Mouse (Mus musculus) fat pad, adult 2 months (tissue): ENCODE data around the gene Rab14.

Experiments
- DNase-seq: peaks from one replicate; pipeline ENCODE4 v3.0.0-alpha.2; 2011; ENCODE audit warnings: low read depth, low spot score; ENCODE audit errors: extremely low read depth

Rab14 gene

DNA sequence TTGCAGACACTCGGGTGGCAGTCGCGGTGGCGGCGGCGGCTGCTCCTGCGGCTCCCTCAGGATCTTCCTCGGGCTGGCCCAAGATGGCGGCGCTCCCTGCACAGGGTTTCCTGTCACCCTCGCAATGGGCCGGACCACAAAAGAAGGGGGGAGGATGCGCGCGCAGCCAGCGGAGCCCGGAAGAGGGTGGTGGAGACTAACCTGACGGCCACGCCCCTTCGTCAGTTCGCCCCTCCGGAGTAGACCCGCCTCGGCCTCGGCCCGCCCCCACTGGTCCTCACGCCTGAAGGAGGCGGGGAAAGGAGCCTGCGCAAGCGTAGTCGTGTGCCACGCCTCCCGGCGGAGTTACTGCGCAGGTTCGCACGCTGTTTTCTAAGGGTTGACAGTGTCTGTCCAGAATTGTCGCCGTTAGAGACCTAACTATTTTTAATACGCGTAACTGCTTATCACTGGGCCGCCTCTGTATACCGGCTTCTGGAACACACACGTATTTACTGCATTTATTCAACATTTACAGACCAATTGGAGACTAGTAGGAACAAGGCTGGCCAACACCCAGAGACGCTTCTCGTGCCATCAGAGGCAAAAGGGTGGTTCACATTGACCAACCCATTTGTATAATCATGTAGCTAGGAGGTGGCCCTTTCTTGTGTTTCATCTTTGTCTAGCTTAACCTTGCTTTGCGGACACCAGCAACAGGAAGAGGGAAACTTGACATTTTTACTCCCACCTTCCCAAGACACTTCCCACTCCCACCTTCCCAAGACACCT lies at the start of gene Rab14:
Gene Rab14, minus strand, starts transcription at position 223 of the 771 bp plus-strand sequence.
- DNase-seq = peak; percentile 68

DNA sequence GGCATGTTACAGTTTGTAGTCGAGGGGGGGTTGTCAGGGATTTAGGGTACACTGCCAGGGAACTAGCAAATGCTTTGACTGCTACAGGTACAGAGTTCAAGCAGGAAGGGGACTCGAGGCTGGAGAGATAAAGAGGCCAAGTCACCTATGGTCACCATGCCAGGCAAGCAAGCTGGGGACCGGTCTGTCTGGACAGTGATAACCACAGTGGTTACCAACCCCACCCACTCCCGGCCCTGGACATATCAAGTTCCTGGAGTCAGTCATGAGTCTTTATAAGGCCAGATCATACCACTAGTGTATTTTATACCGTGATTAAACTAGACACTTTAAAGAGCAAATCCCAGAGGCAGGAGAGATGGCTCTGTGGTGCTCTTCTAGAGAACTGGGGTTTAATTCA lies 46.8 kb upstream of the Rab14 start:
- no peak for DNase-seq

DNA sequence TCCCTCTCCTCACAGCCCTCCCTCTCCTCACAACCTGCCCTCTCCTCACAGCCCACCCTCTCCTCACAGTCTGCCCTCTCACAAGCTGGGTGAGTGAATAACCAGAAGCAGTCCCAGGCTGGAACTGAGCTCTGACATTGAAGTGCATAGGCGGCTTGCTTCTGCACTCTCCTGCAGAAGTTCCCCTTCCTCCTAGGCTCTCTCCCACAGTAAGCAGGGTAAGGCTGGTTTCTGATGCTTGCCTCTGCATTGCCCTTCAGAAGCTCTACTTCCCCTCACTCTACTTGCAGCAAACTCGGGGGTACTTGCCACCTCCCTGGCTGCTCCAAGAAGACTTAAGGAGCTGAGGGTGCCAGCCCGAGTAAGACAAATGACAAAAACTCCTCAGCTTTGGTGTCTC lies 43.3 kb upstream of the Rab14 start:
- DNase-seq = no peak

DNA sequence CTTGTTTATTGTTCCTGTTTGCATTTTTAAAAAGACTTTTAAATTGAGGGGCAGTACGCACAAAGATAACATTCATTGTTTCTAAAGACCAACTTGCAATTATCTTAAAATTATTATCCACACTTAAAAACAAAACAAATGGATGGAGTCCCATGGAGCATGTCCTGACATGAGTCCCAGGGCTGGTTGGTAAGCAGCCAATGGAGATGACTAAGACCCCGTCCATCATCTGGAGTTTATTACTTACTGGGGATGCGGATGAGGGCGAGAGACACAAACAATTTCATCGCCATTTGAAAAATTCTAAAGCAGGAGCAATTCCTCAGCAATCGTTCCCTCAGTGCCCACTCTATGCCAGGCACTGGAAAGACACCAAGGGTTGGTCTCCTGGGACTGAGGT lies 34.1 kb upstream of the Rab14 start:
- DNase-seq = no peak

DNA sequence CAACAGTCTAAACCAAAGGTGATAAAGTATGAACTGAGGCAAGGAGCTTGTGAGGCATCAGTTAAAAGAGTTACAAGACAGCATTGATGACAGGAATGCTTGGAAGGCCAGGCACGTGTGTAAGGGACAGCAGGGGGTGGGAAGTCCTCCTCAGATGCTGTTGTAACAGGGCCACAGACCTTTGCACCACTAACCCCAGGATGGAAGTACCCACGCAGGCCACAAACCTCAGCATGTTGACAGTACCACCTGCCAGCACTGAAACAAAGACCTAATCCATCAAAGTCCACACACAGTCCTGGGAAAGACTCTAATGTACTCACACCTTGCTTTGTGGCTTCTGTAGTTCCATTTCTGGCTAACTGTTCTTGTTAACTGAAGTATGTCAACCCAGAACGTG lies 33.0 kb upstream of the Rab14 start:
- DNase-seq = no peak

DNA sequence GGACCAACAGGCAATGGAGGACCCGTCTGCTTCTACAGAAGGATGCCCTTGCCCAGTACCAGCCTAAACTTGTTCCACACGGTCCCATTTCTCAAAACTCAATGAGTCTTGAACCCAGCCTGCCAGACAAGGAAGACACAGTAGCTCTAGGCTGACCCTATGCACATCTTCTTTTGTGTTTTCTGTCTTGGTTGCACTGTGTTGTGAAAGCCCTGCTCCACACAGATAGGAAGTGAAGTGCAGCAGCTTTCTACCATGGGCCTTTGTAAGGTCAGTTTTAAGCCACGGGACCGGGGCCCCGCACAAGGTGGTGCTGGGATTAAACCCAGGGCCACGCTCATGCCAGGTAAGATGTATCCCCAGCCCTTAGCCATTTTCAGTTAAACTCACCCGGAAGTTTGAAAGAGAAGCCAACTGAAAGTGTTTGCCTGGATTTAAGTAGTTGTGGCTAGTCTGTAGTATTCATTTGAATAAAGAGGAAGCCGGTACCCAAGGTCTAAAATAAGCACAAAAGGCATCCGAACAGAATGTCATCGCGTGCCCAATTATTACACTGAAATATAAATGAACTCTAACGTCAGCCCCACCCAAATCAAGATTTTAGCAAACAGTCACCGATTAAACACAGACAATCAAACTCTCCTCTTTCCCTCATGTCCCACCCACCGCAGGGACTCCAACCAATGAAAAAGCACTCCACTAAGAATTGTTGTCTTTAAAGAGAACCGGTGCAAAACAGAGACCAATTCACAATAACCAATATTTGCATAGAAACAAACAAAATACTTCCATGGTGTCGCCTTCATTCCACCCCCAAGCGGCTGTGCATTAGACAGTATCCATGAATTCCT lies 31.9 kb upstream of the Rab14 start:
- no peak for DNase-seq

DNA sequence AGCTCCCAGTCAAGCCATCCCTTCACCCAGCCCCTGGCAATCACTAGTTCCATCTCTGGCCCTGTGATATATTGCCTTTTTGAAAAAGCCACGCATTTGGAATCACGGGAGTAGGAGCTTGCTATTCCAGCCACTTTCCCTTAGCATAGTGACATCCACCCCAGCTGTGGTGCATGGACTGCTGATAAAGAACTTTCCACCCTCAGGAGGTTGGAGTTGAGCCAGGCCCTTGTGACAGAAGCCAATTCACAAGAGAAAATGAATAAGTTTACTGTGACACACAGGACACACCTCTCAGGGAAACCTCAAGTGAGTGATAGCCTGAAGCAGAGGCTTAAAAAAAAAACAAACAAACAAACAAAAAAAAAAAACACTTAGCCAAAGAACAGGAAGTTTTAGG lies 31.0 kb upstream of the Rab14 start:
- no peak for DNase-seq

DNA sequence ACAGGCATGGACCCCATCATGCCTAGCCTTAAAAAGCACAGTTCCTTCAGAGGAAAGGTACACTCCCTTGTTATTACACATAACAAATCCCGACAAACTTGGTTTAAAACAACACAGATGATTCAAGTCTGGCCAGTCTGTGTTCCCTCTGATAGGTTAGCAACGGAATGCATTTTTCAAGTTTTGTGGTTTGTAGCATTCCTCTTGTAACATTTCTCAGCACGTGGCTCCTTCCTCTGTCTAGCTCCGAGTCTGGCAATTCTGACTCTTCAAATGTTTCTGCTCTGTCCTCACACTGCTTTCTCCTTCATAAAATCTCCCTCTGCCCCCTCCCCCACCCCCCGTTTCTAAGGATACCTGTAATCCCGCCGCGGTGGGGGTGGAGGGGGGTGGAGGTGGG lies 29.3 kb upstream of the Rab14 start:
- no peak for DNase-seq

DNA sequence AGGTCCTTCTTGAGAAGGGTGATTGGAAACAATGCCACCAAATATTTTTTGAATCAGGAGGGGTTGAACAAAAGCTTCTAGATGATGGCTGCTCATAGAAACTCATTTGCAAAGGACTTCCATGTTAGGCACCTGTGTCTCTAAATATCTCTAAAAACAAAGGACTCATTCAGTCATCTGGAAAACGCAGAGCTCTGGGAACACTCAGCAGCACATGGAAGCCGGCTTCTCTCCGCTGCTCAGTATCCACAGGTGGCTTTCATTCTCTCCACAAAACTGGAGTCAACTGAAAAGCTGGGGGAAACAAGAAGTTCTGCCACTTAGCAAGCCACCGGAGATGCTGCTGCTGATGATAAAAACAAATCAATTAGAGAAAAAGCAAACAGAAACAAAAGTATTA lies 27.2 kb upstream of the Rab14 start:
- DNase-seq = no peak

DNA sequence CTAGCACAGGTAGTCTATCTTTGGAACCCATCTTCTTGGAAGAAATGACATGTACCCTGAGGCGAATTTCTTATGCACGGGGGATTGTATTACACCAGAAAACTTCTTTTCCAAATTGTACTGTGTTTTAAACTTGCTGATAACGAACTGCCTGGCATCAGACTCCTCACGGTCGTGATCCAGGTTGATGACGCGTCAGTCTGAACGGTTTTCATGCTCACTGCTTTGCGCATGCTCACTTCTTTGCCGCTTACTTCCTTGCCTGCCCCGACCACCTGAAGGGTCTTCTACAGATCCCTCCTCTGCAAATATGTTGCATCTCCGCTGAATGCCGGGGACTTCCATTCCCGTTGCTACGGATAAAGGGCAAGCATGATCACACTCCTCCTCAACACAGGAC lies 23.4 kb upstream of the Rab14 start:
- DNase-seq = no peak

DNA sequence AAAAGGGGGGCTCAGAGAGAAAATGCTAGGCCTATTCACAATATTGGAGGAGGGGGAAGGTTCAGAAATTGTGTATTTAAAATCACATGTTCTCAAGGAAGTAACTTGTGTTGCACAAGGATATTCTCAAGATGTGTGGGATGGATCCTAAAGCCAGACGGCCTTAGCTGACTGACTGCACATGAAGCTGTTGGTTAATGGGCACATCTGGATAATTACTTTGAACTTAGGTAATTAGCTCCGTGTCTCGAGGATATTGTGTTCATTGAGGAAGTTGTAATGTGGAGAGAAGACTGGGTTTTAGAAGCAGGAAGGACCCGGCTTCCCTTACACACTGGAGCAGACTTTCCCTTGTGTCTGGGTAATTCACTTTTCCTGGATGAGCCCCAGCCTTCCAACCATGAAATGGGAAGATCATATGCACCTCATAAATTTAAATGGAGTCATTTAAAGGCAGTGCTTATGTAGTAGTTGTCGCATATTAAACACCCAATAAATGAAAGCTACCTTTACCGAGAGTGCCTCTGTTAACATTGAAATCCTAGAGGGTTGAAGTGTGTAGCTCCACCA lies 22.0 kb upstream of the Rab14 start:
- peak; percentile 56 for DNase-seq

DNA sequence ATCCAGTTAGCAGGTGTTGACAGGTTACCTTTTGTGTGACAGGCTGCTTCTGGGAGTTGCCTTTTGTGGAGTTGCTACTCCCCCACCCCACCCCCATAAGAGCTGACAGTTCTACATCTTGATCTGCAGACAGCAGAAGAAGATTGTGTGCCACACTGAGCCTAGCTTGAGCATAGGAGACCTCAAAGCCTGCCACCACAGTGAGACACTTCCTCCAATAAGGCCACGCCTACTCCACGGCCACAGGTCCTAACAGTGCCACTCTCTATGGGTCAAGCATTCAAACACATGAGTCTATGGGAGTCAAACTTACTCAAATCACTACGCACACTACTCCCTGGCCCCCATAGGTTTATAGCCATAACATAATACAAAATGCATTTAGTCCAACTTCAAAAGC lies 17.8 kb upstream of the Rab14 start:
- no peak for DNase-seq

DNA sequence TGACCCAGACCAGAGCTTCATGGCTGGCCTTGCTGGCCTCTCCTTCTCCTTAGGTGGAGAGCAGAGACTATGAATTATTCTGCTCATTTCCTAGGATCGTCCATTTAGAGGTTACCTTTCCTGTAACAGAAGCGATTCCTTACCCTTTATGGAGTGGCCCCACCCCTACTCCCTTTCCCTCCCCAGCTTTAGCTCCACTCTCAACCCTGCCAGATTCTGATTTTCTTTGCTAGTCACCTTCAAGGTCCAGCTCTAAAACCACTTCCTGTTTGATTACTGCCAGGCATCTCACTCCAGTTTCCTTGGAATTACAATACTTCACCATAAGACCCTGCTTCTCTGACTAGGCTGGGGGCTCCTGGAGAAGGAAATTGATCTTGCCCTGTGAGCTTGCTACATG lies 15.8 kb upstream of the Rab14 start:
- no peak for DNase-seq

DNA sequence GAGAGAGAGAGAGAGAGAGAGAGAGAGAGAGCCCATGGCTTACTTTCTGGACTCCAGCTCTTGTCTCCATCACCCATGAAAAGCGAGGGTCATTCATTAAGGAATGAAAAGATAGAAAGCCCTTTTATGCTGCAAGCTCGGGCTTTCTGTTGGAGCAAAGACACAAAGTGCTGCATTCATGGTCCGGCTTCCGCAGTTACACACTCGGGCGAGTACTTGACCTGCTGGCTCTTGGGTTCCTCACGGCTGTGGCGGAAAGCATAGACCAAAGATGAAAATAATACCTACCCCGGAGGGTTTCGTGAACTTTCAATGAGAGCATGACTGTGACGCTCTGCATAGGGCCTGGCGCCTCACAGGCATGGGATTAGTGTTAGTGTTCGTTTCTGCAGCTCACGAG lies 14.4 kb upstream of the Rab14 start:
- no peak for DNase-seq

DNA sequence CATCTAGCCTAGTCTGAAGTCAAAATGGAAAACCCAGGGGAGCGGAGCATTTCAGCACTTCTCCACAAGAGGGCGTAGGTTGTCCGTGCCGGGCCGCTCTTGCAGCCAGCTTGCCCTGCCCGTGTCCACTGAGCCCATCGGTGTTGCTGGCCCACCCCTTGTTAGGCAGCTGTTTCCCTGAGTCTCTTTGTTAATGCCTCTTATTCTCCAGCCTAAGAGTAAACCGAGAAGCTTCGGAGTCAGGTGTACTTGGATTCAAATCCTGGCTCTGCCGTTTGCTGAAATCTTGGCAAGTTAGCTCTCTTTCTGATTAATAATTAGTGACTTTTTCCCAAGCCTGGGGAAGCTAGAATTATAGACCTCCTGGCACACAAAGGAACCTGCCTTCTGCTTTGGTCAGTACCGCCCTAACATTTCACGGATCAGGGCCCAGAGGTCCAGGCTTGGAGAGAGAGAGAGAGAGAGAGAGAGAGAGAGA lies 14.0 kb upstream of the Rab14 start:
- no peak for DNase-seq

DNA sequence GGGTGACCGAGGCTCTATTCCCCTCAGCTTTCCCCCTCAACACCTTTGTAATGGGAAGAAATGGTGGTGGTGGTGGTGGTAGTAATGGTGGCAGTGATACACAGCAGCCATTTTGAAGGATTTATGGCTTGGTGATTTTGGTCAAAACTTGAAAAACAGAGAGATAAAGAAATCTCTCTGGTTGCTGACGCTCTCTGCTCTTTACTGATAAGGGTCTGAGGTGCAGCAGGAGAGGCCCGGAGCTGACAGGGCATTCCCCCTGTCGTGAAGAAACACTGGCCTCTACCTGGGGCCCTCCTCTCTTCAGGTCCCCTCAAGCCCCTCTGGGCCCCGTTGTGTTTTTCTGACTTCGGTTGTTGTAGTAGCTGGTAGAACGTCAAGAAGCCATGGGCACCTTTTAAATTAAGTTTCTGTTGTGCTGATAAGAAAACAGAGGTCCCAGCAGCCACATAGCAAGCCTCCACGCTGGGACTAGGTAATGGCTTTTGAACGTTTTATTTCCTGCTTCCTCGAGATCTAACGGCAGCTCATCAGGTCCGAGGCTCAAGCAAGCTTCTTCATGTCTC lies 12.5 kb upstream of the Rab14 start:
- DNase-seq = no peak

DNA sequence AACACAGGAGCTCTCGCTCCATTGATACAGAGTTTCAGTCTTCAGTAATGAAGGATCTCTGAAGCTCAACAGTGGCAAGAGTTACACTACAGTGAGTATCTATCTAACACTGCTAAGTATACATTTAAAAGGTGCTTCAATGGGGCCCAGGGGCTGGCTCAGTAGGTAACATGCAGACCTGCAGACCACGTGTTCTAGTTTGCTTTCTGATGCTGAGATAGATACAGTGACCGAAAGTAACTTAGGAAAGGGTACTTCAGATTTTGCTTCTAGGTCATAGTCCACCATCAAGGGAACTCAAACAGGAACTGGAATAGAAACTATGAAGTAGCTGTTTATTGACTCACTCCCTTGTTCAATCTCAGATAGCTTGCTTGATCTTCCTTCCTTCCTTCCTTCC lies 10.8 kb upstream of the Rab14 start:
- no peak for DNase-seq

DNA sequence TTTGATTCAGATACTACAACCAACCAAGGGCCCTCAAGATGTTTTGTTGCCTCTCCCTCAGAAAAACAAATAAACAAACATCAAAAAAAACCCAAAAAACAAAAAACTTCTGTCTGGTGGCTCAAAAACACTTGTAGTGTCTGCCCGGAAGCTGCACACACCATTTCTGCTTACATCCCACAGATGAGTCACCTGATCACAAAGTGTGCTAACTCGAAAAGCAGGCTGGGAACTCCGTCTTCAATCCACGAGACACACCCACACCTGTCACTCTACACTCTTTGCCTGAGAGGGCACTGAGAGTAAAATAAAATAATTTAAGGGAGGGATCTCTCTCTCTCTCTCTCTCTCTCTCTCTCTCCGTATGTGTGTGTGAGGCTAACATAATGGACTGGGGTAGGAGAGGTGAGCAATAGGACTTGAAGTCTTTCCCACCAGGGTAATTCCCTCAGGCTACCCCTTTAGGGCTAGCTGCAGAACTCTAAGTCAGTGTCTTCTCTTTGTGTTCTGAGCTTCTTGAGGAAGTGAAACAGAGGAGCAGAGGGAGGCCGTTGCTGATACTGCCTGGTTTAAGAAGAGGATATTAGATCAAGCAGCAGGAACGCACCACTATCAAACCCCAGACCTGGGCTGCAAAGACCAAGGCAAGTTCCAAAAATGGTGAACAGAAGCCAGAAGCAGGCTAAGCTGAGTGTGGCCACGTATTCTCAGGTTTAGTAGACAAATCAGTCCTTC lies 8.2 kb upstream of the Rab14 start:
- DNase-seq = no peak

DNA sequence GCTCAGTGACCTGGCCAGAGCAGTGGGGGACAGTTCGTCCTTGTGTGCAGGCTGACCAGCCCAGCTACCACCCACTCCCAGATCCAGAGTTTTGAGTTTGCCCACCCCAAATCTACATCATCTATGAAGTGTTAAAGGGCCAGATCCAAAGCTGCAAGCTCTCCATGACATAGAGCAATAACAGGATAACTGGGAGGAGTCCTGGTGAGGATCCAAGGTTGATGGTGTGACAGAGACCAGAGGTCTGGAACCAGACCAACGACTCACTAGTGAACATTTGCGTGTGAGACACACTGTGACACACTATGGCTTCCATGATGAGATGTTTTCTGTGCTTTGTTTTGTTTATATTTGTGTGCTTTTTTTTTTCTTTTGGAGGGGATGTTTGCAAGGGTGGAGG lies 7.1 kb upstream of the Rab14 start:
- no peak for DNase-seq

DNA sequence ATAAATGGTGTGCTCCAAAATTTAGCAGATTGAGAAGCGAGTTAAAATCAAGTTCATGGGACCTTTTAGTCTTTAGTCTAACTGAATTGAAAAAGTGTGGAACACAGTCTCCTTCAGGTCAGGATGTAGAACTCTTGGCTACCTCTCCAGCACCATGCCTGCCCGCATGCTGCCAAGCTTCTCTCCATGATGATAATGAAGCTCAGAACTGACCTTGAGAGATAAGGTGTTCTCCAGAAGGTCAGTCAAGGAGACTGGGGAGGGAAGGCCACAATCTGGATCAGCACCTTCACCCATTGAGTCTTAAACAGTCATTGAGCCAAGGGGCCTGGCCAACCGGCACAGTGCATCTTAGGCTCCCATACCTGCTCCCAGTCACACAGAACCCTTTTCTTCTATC lies 5.8 kb upstream of the Rab14 start:
- no peak for DNase-seq

DNA sequence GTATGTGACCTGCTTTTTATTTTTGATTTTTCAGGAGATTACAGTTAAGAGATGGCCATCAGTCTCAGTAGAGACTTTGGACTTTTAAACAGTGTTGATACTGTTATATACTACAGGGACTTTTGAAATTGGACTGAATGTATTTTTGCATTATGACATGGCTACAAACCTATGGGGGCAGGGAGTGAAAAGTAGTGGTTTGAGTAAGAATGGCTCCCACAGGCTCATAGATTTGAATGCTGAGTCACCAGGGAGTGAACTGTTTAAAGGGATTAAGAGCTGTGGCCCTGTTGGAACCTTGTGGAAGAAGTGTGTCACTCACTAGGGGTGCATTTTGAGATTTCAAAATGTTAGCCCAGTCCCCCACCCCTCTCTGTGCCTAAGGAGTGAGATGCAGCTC lies 2.8 kb upstream of the Rab14 start:
- DNase-seq = no peak
